Mouse (Mus musculus): ENCODE data around the gene Trex2.
"Not testable (repeated sequence)": the region's sequence is repeated elsewhere in the genome, so short reads cannot be mapped to it uniquely, and the experiment has no call there.

Trex2 gene

GRCm38 (mm10) chrX:73412767-73413166 lies 22.4 kb downstream of the Trex2 start:
- DNase-seq: no peak

DNA sequence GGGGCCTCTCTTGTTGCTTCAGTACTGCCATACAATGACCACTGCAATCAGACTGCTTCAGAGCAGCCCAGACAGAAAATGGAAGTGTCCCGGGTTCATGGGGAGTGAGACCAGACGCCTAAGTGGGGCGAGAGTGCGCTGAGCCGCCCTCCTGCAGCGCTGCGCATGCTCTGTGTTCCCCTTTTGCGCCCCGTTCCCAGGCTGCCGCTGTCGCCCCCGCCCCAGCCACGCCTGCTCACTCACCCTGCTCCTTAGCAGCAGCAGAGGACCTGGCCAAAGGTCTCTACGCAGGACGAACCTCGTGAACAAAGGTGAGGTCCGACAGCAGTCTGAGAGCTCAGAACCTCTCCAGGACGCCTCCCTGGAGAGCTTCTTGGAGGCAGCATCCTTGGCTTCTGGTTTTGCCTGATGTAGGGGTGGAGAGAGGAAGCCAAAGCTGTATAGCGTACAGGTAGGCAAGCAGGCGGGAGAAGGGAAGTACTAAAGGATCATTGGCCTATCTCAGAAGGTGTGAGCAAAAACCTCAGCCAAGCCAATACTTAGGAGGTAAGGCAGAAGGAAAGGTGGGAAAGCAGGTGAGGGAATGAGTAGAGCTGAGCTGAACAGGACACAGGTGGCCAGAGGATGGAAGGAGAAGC lies 24.1 kb downstream of the Trex2 start, which contains the start of gene Zfp92:
Gene Zfp92, plus strand, starts transcription at position 217 of the 638 bp plus-strand sequence.
- DNase-seq: no peak

DNA sequence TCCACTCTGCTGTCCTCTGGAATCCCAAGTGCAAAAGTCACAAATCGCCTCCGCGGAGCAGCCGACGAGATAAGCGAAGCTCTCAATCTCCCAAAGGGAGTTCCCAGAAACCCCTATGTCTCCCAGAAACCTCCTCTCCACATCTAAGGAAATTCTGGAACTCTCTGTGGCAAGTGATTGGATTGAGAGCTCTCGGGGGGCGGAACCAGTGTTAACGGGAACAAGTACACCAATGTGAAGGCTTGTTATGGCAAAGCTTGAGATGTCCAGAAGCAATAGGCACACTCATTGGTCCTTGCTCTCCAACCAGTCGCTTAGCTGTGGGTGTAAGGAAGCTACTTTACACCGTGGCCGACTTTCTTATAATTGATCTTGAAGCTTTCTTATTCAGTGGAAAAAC lies 33.5 kb downstream of the Trex2 start:
- DNase-seq: no peak

GRCm38 (mm10) chrX:73400951-73401350 lies 34.2 kb downstream of the Trex2 start:
- no peak for DNase-seq

- not testable (repeated sequence) for DNase-seq
Measured at GRCm38 (mm10) chrX:73398636-73399035, 36.5 kb downstream of the Trex2 start, which contains the start of gene Gm18336. TSS of gene Gm18336 (minus strand) at chrX:73398736.

DNA sequence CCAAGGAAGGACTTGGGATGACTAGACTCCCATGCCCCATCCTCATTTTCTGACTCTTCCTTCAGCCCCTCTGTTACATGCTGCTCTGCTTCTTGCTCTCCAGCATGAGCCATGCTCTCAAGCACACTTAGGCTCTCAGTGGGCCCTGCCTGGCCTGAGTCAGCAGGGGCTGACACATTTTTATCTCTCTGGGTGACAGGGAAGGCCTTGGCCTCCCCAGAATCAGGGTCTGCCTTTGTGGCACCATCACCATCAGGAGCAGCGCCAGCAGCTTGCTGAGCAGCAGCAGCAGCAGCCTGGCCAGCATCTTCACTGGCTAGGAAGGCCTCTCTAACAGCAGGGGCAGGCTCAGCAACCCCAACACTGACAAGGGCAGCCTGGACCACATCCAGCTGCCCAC lies 38.7 kb downstream of the Trex2 start:
- no peak for DNase-seq

- no peak for DNase-seq
Measured at GRCm38 (mm10) chrX:73391481-73391880, 43.7 kb downstream of the Trex2 start.

DNA sequence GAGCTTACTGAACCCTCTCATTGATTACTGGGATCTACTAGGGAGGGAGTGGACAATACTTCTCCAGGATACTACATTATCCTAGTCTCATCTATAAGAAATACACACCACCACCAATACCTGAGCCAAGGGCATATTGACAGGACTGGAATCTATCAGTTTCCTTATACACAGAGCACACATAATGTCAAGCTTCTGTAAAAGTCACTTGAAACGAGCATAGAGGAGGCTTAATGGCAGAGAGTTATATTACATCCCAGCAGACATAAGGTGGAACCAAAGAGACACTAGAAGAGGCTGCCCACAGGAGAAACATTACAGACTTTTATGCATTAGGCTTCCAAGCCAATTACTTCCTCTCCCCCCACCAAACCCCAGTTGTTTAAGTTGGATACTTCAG lies 50.2 kb downstream of the Trex2 start:
- no peak for DNase-seq

DNA sequence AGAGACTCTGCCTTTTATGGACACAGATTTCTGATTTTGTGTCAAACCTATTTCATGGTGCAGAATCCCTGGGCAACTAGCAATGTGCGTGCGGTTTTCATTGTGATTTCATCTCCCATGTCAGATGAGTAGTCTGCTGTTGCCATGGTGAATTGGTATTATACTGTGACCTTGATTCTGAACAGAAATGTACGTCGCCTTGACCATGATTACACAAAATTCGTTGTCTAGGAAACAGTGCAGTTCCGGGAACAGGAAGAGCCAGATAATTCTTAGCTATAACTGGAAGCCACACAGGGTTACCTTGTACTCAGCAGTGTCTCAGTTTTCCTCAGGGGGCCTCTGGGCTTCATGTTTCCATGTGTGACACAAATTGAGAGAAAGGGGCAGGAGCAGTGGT lies 50.7 kb downstream of the Trex2 start:
- DNase-seq: no peak

Measured in cerebellum, adult 9-11 months (tissue).